Mouse (Mus musculus): ENCODE results near the gene Acsl5. TPM values are rescaled to one million over a fixed set of nuclear protein-coding genes. Genes with fewer than 3 reads are reported as not detected.

Acsl5 gene
- total and polyA plus RNA-seq, 3 experiments: 21.8 to 111 (median 30.1) TPM

DNA sequence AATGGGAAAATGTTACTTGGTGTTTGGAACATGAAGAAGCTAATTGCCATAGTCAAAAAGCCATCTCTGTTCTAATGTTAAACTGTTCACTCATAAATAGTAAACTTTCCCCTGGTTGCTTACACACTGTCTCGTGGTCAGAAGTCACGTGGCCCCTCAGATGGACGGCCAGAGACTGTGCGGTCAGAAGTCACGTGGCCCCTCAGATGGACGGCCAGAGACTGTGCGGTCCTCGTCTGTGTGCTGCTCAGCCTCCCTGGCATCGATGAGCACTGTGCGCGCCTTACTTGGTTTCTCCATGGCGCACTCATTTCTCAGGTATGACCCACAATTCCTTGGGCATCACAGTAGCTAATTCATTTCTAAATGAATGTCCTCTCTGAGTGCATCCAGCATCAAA, 84.7 kb downstream of the Acsl5 start:
- no peak for TF ChIP-seq GATA1 (IDR thresholded peaks at IDR 0.05; ENCODE audit: borderline replicate concordance, low read length)
- TF ChIP-seq POLR2AphosphoS5 (IDR thresholded peaks at IDR 0.05; ENCODE audit: insufficient replicate concordance, low read depth, low read length): no peak
- TF ChIP-seq CTCF (IDR thresholded peaks at IDR 0.05; ENCODE audit: low read depth, low read length): no peak
- no peak overlapping the region for H3K4me3 ChIP-seq (ENCODE audit: low read depth, low read length)
- no peaks in the 10 kb centered on the region for H3K27me3 ChIP-seq (ENCODE audit: insufficient read depth, low read length)
- H3K36me3 ChIP-seq (replicated peaks): peaks cover 69% of the 10 kb centered on the region
- DNase-seq (ENCODE audit: low spot score) (no peak), ATAC-seq (ENCODE audit: extremely low read depth, insufficient number of reproducible peaks, low FRiP score, poor library complexity, severe bottlenecking) (no peak)
- no peaks in the 10 kb centered on the region for H3K9me3 ChIP-seq (replicated peaks)
- peaks cover 22% of the 10 kb centered on the region for H3K4me1 ChIP-seq (ENCODE audit: insufficient read depth, low read depth, low read length)

DNA sequence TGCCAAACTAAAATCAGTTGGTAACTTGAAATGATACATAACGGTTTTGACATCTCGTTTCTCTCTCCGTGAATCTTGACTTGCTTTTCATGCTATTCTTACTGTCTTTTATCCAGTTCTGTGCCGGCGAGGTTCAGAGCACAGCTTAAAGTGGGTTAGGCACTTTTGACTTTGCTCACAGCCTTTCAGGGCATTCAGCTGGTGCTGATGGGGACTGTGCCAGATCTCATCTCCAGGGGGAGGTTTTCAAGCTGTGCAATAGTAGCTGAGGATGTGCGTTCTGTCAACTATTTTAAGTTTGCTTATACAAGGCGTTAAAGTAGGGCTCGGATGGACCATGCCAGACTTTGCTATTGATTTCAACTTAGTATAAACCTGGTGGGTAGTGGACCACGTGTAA, 85.3 kb downstream of the Acsl5 start:
- no peaks in the 10 kb centered on the region for H3K27me3 ChIP-seq (ENCODE audit: insufficient read depth, low read length)
- no peak overlapping the region for H3K4me3 ChIP-seq (ENCODE audit: low read depth, low read length)
- ATAC-seq (ENCODE audit: extremely low read depth, insufficient number of reproducible peaks, low FRiP score, poor library complexity, severe bottlenecking) (no peak), DNase-seq (ENCODE audit: low spot score) (no peak)
- peaks cover 27% of the 10 kb centered on the region for H3K4me1 ChIP-seq (ENCODE audit: insufficient read depth, low read depth, low read length)
- no peaks in the 10 kb centered on the region for H3K9me3 ChIP-seq (replicated peaks)
- TF ChIP-seq POLR2AphosphoS5 (IDR thresholded peaks at IDR 0.05; ENCODE audit: insufficient replicate concordance, low read depth, low read length): no peak
- TF ChIP-seq TAL1 (conservative IDR thresholded peaks at IDR 0.05; ENCODE audit: low read depth, low read length): no peak
- no peak for TF ChIP-seq GATA2 (IDR thresholded peaks at IDR 0.05; ENCODE audit: borderline replicate concordance, low read depth, low read length)
- no peak for TF ChIP-seq CTCF (IDR thresholded peaks at IDR 0.05; ENCODE audit: low read depth, low read length)
- TF ChIP-seq GATA1 (IDR thresholded peaks at IDR 0.05; ENCODE audit: borderline replicate concordance, low read length): no peak
- peaks cover 69% of the 10 kb centered on the region for H3K36me3 ChIP-seq (replicated peaks)

DNA sequence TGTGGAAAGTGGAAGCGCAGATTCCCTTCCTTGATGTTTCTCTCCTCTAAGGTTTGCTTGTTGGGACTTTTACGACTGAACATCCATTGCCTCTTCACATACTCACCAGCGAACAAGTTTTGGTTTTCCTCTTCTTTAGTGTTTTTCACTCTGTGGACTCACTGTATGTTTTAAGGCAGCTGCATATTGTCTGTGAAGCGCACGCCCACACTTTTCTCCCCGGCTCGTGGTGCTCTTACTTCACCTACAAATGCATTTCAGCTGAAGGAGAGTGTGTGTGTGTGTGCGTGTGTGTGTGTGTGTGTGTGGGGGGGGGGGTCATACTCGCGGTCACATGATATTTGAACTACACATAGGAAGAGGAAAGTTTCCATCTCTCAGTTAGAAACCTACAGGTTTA, 85.9 kb downstream of the Acsl5 start:
- H3K36me3 ChIP-seq (replicated peaks): peaks cover 69% of the 10 kb centered on the region
- no peak overlapping the region for H3K4me3 ChIP-seq (ENCODE audit: low read depth, low read length)
- H3K9me3 ChIP-seq (replicated peaks): no peaks in the 10 kb centered on the region
- DNase-seq (ENCODE audit: low spot score) (no peak), ATAC-seq (ENCODE audit: extremely low read depth, insufficient number of reproducible peaks, low FRiP score, poor library complexity, severe bottlenecking) (no peak)
- no peaks in the 10 kb centered on the region for H3K27me3 ChIP-seq (ENCODE audit: insufficient read depth, low read length)
- peaks cover 29% of the 10 kb centered on the region for H3K4me1 ChIP-seq (ENCODE audit: insufficient read depth, low read depth, low read length)
- TF ChIP-seq CTCF (IDR thresholded peaks at IDR 0.05; ENCODE audit: low read depth, low read length) (no peak), POLR2AphosphoS5 (IDR thresholded peaks at IDR 0.05; ENCODE audit: insufficient replicate concordance, low read depth, low read length) (no peak), TAL1 (conservative IDR thresholded peaks at IDR 0.05; ENCODE audit: low read depth, low read length) (no peak), GATA2 (IDR thresholded peaks at IDR 0.05; ENCODE audit: borderline replicate concordance, low read depth, low read length) (no peak)

DNA sequence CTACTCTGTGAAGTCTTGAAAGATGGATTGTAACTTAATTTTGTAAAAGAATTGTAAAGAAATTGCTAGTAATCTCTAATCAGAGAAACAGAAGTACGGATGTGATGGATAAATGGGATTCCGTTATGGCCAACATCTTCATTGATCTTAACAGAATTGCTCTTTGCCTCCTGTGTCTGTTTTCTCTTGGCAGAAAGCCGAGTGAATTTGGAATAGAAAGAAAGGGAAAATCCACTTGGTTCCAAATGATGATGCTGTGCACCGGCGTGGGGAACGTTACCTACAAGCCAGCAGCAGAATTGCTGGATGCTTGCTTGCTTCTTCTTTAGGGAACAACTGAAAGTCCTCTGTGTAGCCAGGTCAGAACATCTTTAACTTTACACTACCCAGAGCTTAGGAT, 88.8 kb downstream of the Acsl5 start:
- Histone ChIP-seq H3K9me3 (replicated peaks) (no peaks in the 10 kb centered on the region), H3K27me3 (ENCODE audit: insufficient read depth, low read length) (no peaks in the 10 kb centered on the region), H3K36me3 (replicated peaks) (peaks cover 65% of the 10 kb centered on the region), H3K4me1 (ENCODE audit: insufficient read depth, low read depth, low read length) (peaks cover 28% of the 10 kb centered on the region), H3K4me3 (ENCODE audit: low read depth, low read length) (no peak overlapping the region)
- DNase-seq (ENCODE audit: low spot score) (no peak), ATAC-seq (ENCODE audit: extremely low read depth, insufficient number of reproducible peaks, low FRiP score, poor library complexity, severe bottlenecking) (no peak)
- no peak for TF ChIP-seq POLR2AphosphoS5 (IDR thresholded peaks at IDR 0.05; ENCODE audit: insufficient replicate concordance, low read depth, low read length)
- no peak for TF ChIP-seq TAL1 (conservative IDR thresholded peaks at IDR 0.05; ENCODE audit: low read depth, low read length)
- TF ChIP-seq GATA2 (IDR thresholded peaks at IDR 0.05; ENCODE audit: borderline replicate concordance, low read depth, low read length): no peak
- TF ChIP-seq CTCF (IDR thresholded peaks at IDR 0.05; ENCODE audit: low read depth, low read length): no peak
- no peak for TF ChIP-seq GATA1 (IDR thresholded peaks at IDR 0.05; ENCODE audit: borderline replicate concordance, low read length)

DNA sequence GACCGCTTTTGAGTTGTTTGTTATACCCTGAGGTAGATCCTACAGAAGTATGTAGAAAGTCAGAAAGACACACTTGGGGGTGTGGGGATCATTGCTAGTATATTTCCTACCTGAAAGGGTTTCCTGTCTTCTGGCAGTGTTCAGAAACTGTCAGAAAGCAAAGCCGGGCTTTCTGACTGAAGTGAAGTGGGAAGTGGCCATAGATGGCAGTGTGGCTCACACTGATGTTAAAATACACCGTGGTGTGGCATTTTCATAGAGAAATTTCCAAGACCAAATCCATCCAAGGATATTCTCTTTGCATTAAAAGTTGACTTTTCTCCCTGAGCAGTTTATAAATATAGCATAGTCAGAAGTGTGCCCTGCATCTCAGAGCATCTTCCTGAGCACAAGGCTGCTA, 89.6 kb downstream of the Acsl5 start:
- no peak for TF ChIP-seq GATA1 (IDR thresholded peaks at IDR 0.05; ENCODE audit: borderline replicate concordance, low read length)
- TF ChIP-seq CTCF (IDR thresholded peaks at IDR 0.05; ENCODE audit: low read depth, low read length): no peak
- TF ChIP-seq POLR2AphosphoS5 (IDR thresholded peaks at IDR 0.05; ENCODE audit: insufficient replicate concordance, low read depth, low read length): no peak
- TF ChIP-seq TAL1 (conservative IDR thresholded peaks at IDR 0.05; ENCODE audit: low read depth, low read length): no peak
- TF ChIP-seq GATA2 (IDR thresholded peaks at IDR 0.05; ENCODE audit: borderline replicate concordance, low read depth, low read length): no peak
- DNase-seq (ENCODE audit: low spot score) (no peak), ATAC-seq (ENCODE audit: extremely low read depth, insufficient number of reproducible peaks, low FRiP score, poor library complexity, severe bottlenecking) (no peak)
- Histone ChIP-seq H3K36me3 (replicated peaks) (peaks cover 69% of the 10 kb centered on the region), H3K4me3 (ENCODE audit: low read depth, low read length) (no peak overlapping the region), H3K4me1 (ENCODE audit: insufficient read depth, low read depth, low read length) (peaks cover 28% of the 10 kb centered on the region), H3K27me3 (ENCODE audit: insufficient read depth, low read length) (no peaks in the 10 kb centered on the region), H3K9me3 (replicated peaks) (no peaks in the 10 kb centered on the region)

DNA sequence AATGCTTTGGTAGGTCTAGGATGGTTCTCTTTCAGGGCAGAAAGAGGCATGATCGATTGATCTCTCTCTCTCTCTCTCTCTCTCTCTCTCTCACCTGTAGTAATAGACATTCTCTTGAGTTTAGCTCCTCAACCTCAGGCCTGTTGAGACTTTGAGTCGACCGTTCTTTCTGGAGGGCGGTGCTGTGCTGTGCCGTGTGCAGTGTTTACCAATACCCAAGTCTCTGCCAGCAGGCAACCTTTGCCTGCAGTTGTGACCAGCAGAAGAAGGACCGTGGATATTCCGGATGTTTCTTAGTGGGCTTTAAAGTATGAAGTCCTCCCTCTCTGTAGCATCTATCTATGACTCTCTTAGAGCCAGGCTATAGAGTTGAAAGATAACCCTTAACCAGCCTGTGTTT, 90.7 kb downstream of the Acsl5 start:
- ATAC-seq (ENCODE audit: extremely low read depth, insufficient number of reproducible peaks, low FRiP score, poor library complexity, severe bottlenecking) (no peak), DNase-seq (ENCODE audit: low spot score) (no peak)
- Histone ChIP-seq H3K9me3 (replicated peaks) (no peaks in the 10 kb centered on the region), H3K36me3 (replicated peaks) (peaks cover 64% of the 10 kb centered on the region), H3K4me3 (ENCODE audit: low read depth, low read length) (no peak overlapping the region), H3K27me3 (ENCODE audit: insufficient read depth, low read length) (no peaks in the 10 kb centered on the region), H3K4me1 (ENCODE audit: insufficient read depth, low read depth, low read length) (peaks cover 25% of the 10 kb centered on the region)
- no peak for TF ChIP-seq CTCF (IDR thresholded peaks at IDR 0.05; ENCODE audit: low read depth, low read length)
- TF ChIP-seq POLR2AphosphoS5 (IDR thresholded peaks at IDR 0.05; ENCODE audit: insufficient replicate concordance, low read depth, low read length): no peak
- no peak for TF ChIP-seq GATA2 (IDR thresholded peaks at IDR 0.05; ENCODE audit: borderline replicate concordance, low read depth, low read length)
- no peak for TF ChIP-seq GATA1 (IDR thresholded peaks at IDR 0.05; ENCODE audit: borderline replicate concordance, low read length)
- no peak for TF ChIP-seq TAL1 (conservative IDR thresholded peaks at IDR 0.05; ENCODE audit: low read depth, low read length)

DNA sequence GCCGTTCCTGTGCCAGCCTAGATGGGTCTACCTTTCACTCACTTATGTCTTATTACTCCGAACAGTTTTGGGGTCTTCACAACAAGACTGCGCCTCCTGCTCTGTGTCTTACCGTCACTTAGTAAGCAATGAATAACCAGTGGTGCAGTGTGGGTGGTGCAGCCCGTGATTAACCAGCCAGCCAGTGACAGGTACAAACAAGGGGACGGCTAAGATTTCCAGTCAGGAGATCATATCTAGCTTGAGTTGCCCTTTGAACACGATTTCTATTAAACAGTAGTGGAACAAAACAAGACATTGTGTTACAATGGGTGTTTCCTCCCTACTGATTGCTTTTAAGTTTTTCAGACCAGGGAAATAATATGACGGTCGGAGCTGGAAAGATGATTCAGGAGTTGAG, 91.5 kb downstream of the Acsl5 start:
- TF ChIP-seq TAL1 (conservative IDR thresholded peaks at IDR 0.05; ENCODE audit: low read depth, low read length) (no peak), POLR2AphosphoS5 (IDR thresholded peaks at IDR 0.05; ENCODE audit: insufficient replicate concordance, low read depth, low read length) (no peak), CTCF (IDR thresholded peaks at IDR 0.05; ENCODE audit: low read depth, low read length) (no peak), GATA1 (IDR thresholded peaks at IDR 0.05; ENCODE audit: borderline replicate concordance, low read length) (no peak), GATA2 (IDR thresholded peaks at IDR 0.05; ENCODE audit: borderline replicate concordance, low read depth, low read length) (no peak)
- DNase-seq (ENCODE audit: low spot score): no peak
- H3K9me3 ChIP-seq (replicated peaks): no peaks in the 10 kb centered on the region
- H3K4me3 ChIP-seq (ENCODE audit: low read depth, low read length): no peak overlapping the region
- H3K4me1 ChIP-seq (ENCODE audit: insufficient read depth, low read depth, low read length): peaks cover 25% of the 10 kb centered on the region
- peaks cover 62% of the 10 kb centered on the region for H3K36me3 ChIP-seq (replicated peaks)
- H3K27me3 ChIP-seq (ENCODE audit: insufficient read depth, low read length): no peaks in the 10 kb centered on the region
- ATAC-seq (ENCODE audit: extremely low read depth, insufficient number of reproducible peaks, low FRiP score, poor library complexity, severe bottlenecking): no peak
